Mouse (Mus musculus) splenic B cell, adult 2 months (primary cell): ENCODE measurements at regions not wholly inside any gene's neighbourhood (a gene's known extent, or its start where the extent isn't known, plus 50 kb on each side); places are given as distances from the start of the nearest gene placed in this dataset.
"Not testable (repeated sequence)": the region's sequence is repeated elsewhere in the genome, so short reads cannot be mapped to it uniquely, and the experiment has no call there.

Experiments used
- DNase-seq: peaks from one replicate; pipeline ENCODE4 v3.0.0-alpha.2; 2011; ENCODE audit warnings: low read depth, low spot score
- H3K27me3 ChIP-seq: 2 replicates; pipeline ENCODE4 v1.6.1; 2012; ENCODE audit warnings: mild to moderate bottlenecking, low read length, moderate library complexity, mixed read lengths; ENCODE audit not compliant: control insufficient read depth, poor library complexity, insufficient read depth, severe bottlenecking
- H3K36me3 ChIP-seq: 2 replicates; pipeline ENCODE4 v1.6.1; 2012; ENCODE audit warnings: mild to moderate bottlenecking, low read length, moderate library complexity, mixed read lengths; ENCODE audit not compliant: control insufficient read depth, poor library complexity, insufficient read depth, severe bottlenecking

DNA sequence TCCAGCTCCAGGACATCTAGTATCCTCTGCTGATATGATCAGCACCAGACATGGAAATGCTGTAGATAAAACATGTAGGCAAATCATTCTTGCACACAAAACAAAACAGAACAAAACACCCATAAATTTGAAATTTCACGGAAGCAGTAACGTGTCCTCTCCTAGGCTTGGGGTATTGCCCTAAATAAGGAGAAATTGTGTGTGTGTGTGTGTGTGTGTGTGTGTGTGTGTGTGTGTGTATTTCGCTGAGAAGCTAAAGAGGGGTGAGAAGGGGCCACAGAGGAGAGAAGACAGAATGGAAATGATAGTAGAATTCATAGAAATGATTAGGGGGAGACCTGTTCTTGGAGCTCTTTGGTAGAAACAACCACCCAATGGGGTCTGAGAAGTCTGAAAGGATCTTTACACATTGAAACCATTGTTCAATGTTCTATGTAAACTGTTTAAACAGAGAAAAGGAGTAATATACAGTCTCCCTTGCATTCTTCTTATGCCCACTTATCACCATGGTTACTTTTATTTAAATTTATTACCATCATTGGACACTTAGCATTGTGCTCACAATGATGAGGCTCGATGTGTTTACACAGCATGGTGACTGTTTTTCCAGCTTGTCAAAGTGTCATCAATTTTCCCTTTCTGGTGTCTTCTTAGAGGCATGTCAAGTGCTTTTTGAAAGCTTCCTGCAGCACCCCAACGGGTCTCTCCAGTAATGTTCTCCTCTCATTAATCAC lies 317.3 kb upstream of the 4933412E24Rik start:
- H3K36me3 ChIP-seq = no peaks in the 10 kb centered on the region
- no peaks in the 10 kb centered on the region for H3K27me3 ChIP-seq
- no peak for DNase-seq

DNA sequence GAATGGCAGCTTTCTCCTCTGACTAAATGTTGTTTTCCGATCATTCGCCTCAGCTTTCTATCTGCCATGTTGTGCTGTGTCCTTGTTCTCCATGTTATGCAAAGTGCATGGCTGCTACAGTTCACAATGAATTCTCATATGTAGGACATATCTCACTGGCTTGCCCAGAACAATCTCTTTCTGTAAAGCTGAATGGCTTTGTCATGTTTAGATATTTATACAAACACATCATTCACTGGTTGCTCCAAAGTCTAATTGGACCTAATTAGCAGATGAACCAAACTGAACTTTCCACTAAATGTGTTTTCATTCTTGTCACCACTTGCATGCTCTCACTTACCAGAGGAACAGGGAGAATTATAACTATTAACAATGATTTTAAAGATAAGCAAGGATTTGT lies 301.2 kb upstream of the 4933412E24Rik start:
- no peak for DNase-seq
- Histone ChIP-seq H3K27me3 (no peaks in the 10 kb centered on the region; the same call in 1 of the 2 replicates), H3K36me3 (no peaks in the 10 kb centered on the region)

DNA sequence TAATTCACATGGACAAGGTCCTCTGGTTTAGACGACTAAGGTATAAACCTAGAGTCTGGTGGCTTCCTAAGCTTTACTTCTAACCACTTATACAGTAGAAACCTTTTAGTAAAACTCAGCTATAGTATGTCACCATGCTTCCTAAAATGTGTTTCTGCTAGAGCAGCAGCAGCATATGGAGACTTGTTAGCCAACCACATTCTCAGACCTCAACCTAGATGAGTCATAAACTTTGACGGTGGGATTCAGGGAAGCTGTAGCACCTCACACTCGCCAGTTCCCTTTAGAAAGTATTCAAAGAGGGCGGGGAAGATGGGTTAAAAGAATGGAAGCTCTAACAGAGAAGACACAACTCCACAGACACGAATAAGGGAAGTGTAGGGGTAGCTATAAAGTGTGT lies 298.8 kb upstream of the 4933412E24Rik start:
- DNase-seq = no peak
- no peaks in the 10 kb centered on the region for H3K36me3 ChIP-seq
- no peaks in the 10 kb centered on the region; the same call in 1 of the 2 replicates for H3K27me3 ChIP-seq

DNA sequence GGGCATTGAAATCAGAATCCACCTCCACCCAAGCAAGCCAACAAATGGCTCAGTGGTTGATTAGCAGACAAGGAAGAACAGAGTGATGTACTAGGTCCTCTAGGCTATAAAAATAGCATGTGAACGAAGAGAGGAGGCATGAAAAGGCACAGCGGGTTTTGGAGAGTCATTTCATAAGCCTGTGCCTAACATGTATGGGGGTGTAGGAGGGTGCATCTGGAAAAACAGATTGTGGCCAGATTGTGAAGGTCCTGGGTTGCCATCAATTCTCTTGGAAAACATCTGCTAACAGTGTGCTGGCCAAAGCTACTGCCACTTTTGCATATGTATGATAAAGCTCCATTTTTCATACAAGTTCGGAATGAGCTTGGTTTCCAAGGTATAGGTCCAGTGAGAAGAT lies 293.5 kb upstream of the 4933412E24Rik start:
- no peaks in the 10 kb centered on the region for H3K27me3 ChIP-seq
- DNase-seq = no peak
- no peaks in the 10 kb centered on the region for H3K36me3 ChIP-seq

DNA sequence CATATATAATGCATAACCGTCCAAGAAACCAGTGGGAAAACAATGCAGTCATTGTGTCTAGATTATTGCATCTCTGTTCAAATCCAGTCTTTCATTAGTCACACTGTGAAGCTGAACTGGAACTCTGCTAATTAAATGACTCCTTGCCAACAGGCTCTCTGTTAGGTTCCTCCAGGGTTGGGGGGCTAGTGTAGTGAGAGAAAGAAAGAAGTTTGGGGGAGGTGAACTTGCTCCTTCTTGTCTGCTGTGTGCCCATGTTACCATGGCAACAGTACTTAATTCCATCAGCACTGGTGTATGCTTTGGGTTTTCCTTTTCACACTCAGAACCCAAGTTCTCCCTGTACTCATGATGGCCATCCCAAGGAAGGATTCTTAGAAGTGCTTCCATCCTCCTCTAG lies 292.6 kb upstream of the 4933412E24Rik start:
- Histone ChIP-seq H3K27me3 (no peaks in the 10 kb centered on the region), H3K36me3 (no peaks in the 10 kb centered on the region)
- no peak for DNase-seq

DNA sequence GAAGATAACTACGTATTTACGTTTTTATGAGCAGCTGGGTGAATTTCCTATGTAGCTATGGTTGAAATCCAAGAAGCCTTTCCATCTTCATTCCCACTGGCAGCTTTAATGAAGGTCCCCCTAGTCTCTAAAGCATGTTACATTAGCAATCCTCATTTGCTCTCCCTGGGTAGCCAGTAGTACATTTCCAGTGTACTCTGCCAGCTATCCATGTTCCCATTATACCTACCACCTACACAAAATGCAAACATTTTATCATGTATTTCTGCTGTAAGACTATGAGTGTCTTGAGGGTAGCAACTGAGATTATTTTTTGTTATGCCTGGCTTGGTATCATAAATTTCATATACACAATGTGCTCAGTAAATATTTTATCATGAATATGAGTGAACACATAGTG lies 291.7 kb upstream of the 4933412E24Rik start:
- Histone ChIP-seq H3K36me3 (no peaks in the 10 kb centered on the region), H3K27me3 (no peaks in the 10 kb centered on the region)
- no peak for DNase-seq

DNA sequence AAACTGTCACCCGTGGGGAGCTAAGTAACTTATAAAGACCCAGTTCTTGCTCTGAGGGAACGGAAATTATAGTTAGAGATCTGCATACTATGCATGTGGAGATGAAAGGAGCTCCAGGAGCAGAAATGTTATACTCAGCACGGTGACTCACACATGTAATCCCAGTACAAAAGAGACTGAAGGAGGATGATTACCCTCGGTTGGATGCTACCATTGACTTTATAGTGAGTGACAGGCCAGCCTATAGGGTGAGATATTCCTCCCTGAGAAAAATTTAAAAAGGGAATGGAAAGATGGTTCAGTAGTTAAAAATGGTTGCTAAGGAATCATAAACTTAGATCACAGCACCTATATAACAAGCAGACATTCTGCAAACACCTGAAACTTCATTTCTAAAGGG lies 287.1 kb upstream of the 4933412E24Rik start:
- DNase-seq = no peak
- no peaks in the 10 kb centered on the region for H3K36me3 ChIP-seq
- H3K27me3 ChIP-seq = no peaks in the 10 kb centered on the region

DNA sequence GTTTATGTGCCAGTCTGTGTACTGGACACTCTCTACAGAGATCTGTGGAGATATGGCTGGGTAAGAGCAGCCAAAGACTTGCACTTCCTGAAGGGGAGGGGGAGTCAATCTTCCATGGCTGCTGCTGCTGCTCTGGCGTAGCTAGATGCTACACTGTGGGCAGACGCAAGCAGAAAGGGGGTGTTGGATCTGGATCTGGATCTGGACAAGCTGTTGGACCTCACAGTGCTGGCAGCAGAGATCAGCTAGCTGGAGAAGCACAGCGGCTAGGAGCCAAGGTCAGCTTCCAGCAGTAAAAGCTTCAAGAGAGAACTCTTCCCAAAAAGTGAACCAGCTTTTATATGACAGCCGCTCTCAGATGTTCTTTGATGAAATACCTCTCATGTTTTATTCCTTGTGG lies 285.5 kb upstream of the 4933412E24Rik start:
- no peak for DNase-seq
- Histone ChIP-seq H3K36me3 (no peaks in the 10 kb centered on the region), H3K27me3 (no peaks in the 10 kb centered on the region)

DNA sequence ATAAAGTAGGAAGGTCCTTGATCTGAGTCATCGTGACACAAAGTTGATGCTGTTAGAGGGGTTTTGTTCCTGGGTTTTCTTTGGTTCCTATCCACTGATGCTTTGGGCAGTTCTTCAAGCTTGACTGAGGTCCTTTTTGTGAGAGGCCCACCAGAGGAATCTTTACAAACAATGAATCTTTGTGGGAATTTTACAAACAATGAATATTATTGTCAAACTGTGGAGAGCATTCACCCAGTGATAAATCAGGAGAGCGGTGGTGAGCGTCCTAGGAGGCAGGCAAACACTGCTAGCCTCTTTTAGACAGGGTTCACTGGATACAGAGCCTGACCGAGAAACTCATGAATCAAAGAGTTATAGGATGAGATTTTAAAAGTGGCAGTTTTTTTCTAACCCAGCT lies 268.9 kb upstream of the 4933412E24Rik start:
- Histone ChIP-seq H3K36me3 (no peaks in the 10 kb centered on the region), H3K27me3 (no peaks in the 10 kb centered on the region)
- no peak for DNase-seq

DNA sequence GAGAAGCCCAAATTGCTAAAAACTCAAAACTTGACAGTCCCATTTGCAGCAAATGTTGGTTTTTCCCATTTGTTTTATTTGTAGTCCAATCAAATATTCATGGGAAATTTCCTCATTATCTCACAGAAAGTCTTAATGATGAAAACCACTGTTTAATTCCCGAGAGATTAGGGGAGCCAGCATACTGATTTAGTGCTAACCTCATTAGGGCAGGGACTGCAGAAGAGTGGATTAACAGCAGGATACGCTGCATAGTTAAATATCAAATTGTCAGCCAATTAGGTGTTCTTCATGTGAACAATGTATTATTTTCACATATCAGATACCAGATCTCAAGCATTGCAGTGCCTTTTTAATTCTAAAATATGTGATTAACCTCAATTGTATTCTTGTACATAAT lies 264.0 kb upstream of the 4933412E24Rik start:
- no peak for DNase-seq
- H3K36me3 ChIP-seq = no peaks in the 10 kb centered on the region
- no peaks in the 10 kb centered on the region for H3K27me3 ChIP-seq

DNA sequence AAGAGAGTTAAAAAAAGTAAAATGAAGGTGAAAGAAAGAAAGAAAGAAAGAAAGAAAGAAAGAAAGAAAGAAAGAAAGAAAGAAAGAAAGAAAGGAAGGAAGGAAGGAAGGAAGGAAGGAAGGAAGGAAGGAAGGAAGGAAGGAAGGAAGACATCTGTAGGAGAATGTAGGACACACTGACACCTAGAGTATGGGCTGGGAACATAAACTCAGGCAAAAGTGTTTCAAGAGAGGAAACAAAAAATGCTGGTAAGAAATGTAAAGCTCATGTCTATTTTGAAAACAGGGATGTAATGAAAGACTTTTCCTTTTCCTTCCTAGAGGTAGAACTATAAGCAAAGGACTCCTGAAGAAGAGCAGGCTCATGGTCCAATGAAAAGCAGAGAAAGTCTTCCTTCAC lies 237.2 kb upstream of the 4933412E24Rik start:
- DNase-seq, H3K36me3 ChIP-seq, H3K27me3 ChIP-seq: not testable (repeated sequence)

DNA sequence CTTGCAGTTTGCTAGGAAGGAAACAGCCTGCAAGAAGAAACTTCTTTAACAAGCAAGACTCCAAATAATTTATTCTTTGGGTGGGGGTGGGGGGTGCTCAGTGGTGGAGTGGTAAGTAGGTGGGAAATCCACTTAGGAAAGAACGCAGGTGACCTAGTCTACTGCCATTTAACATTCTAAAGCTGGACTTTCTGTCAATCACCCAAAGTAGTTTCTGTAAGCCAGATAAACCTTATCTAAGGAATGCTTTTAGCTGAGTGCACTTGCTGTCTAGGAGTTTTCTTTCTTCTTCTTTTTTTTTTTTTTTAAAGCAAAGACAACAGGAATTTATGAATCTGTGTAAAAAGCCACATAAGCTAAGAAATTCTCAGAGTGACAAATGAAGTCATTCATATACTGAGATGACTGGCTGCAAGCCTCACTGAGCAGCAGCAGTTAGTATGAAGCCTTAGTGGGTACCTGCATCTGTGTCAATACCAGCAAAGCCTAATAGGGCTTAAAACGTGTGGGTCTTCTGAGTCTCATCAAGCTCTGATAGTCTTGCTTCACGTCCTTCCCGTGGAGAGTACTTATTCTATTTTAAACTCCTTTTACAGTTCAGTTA lies 210.0 kb upstream of the 4933412E24Rik start:
- DNase-seq = no peak
- Histone ChIP-seq H3K36me3 (no peaks in the 10 kb centered on the region), H3K27me3 (0 out of 2 replicates have a peak, but pooled peaks cover 2% of the 10 kb centered on the region)

DNA sequence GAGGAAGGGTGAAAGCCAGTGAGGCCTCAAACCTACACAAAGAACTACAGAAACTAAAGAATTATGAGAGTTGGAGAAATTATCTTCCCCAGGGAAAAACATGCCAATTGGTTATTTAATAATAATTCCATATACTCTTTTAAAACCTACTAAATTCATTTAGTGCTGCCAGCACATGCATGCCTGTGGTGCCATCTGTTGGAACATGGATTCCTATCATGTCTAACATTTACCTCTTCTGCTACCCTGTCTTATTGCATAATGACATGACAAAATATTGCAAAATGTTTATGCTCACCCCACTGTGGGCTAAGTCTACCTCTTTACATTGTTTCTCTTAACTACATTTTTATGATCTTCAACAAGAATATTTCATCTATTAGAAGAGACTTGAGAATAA lies 178.7 kb upstream of the 4933412E24Rik start:
- no peak for DNase-seq
- Histone ChIP-seq H3K36me3 (no peaks in the 10 kb centered on the region), H3K27me3 (no peaks in the 10 kb centered on the region)

DNA sequence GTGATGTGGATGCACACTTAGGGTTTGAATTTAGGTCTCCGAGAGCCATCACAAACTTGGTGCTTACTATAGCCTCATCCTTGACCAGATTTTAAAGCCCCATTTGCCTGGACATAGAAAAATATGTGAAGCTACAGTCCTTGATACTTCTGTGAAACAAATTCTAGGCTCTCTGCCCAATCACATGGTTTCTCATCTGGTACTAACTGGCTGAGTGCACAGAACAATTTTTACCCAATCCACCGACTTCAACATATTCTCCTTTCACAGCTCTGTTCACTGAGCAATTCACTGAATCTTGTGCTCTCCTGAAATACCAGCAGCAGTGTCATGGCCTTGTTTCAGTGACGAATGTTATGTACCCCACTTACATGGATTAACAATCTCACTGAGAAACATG lies 176.7 kb upstream of the 4933412E24Rik start:
- no peak for DNase-seq
- H3K27me3 ChIP-seq = no peaks in the 10 kb centered on the region

DNA sequence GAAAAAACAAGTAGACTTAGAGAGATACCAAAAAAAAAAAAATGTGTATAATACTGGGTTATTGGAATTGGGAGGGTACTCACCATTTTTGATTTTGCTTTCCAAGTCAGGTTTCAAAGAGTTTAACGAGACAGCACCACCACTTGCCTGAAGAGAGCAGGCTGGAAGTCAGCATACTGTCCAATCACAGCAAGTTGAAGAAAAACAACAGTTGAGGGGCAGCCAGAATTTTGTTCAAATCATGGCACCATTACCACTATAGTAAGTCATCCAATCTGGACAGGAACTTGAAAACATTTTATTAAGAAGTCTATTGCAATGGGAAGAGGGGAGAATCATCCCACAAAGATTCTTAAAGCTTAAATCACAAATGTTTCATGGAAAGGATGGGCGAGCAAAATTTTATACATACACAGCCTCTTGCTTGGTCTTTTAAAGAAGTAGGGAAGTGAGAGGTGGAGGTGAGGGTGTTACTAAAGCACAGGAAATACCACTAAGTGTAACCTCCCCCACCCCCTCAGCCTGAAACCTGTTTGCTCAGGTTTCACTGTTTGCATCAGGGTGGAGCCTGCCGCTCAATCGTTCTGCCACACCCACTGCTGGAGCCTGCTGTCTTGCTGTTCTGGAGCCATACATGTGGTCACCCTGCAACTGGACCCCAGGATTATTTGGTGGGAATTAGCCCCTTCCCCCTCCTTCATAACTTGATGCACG lies 170.7 kb upstream of the 4933412E24Rik start:
- peak; percentile 2 for DNase-seq
- H3K27me3 ChIP-seq = no peaks in the 10 kb centered on the region
- no peaks in the 10 kb centered on the region for H3K36me3 ChIP-seq

More for the DNA sequence above, 176.7 kb upstream of the 4933412E24Rik start:
- H3K36me3 ChIP-seq = no peaks in the 10 kb centered on the region
